13 mouse cellular contexts compared by ENCODE assay signal in the genomic region with DNA sequence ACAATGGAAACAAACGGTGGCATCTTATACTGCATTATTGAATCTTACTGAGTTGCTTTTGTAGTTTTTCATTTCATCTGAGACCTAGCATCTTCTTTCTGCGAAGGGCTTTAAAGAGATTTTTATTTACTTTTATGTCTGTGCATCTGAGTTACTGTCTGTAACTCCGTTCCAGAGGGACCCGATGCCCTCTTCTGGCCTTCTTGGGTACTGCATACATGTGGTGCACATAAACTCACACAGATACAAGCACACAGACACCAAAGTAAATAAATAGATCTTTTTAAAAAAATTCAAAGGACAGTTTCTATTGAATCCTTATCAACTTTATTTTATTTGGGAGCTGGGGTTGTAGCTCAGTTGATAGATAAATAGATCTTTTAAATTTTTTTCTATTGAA.
A peak's percentile ranks its signal among the peaks of the same experiment; 100 is the strongest.
DNase-seq lines count a peak whose midpoint lies in the region; ATAC-seq and TF ChIP-seq lines count a peak whose summit lies in the region.
"Had no signal": no experiment of that assay in that cellular context is flagged by ENCODE, and none has a peak within 500 bp of the region (broad histone marks: within the 10 kb centered on the region; RNA-seq: fewer than 3 reads in every experiment).

No protein-coding gene starts in this region.

- no peaks in the 10 kb centered on the region for H3K4me1 ChIP-seq in intestine, postnatal 0 days (replicated peaks; ENCODE audit: control insufficient read depth, insufficient read depth, low read length)
- H3K4me1 ChIP-seq in intestine, embryonic 16.5 days (ENCODE audit: control insufficient read depth, insufficient read depth, low read length), result 0 out of 2 replicates have a peak, but pooled peaks cover under 1% of the 10 kb centered on the region
- H3K4me1 ChIP-seq in lung, postnatal 0 days (ENCODE audit: insufficient read depth, low read depth, low read length), result no peaks in the 10 kb centered on the region
- H3K4me1 ChIP-seq in lung, adult 2 months (ENCODE audit: control insufficient read depth, insufficient read depth, low read length), result no peaks in the 10 kb centered on the region; the same call in 1 of the 2 replicates
- no peaks in the 10 kb centered on the region for H3K4me1 ChIP-seq in liver, postnatal 0 days (ENCODE audit: insufficient read depth)

- no peaks in the 10 kb centered on the region for H3K36me3 ChIP-seq in intestine, postnatal 0 days (ENCODE audit: control insufficient read depth, insufficient read depth)
- no peaks in the 10 kb centered on the region for H3K36me3 ChIP-seq in intestine, embryonic 16.5 days (ENCODE audit: control insufficient read depth, insufficient read depth, low read length)
- no peaks in the 10 kb centered on the region for H3K36me3 ChIP-seq in lung, postnatal 0 days (ENCODE audit: insufficient read depth, low read length)
- H3K36me3 ChIP-seq in liver, postnatal 0 days (replicated peaks; ENCODE audit: insufficient read depth, low read length), result no peaks in the 10 kb centered on the region
- H3K36me3 ChIP-seq: embryonic facial prominence, embryonic 12.5 days; limb, embryonic 12.5 days; neural tube, embryonic 13.5 days had no signal

- H3K4me3 ChIP-seq in intestine, postnatal 0 days (ENCODE audit: low read depth, low read length), result no peak overlapping the region
- H3K4me3 ChIP-seq in intestine, embryonic 16.5 days (ENCODE audit: low read length), result no peak overlapping the region
- H3K4me3 ChIP-seq in lung, postnatal 0 days (ENCODE audit: low read depth, low read length), result no peak overlapping the region
- no peak overlapping the region for H3K4me3 ChIP-seq in lung, adult 2 months (replicated peaks; ENCODE audit: extremely low read depth, low read depth, low read length)
- no peak overlapping the region for H3K4me3 ChIP-seq in liver, postnatal 0 days (ENCODE audit: low read depth, low read length)
- H3K4me3 ChIP-seq: embryonic facial prominence, embryonic 12.5 days; limb, embryonic 12.5 days; neural tube, embryonic 13.5 days had no signal

- 92% methylated on average over 4 of the region's 4 CpGs for WGBS in intestine, postnatal 0 days
- 92% methylated on average over 4 of the region's 4 CpGs for WGBS in intestine, embryonic 16.5 days
- WGBS in lung, postnatal 0 days, result 73% methylated on average over 4 of the region's 4 CpGs
- WGBS in lung, adult 2 months, result 80% methylated on average over 4 of the region's 4 CpGs
- WGBS in liver, postnatal 0 days (ENCODE audit: insufficient replicate concordance), result 87% methylated on average over 4 of the region's 4 CpGs

- H3K9ac ChIP-seq in intestine, postnatal 0 days (ENCODE audit: low read depth, low read length), result no peak overlapping the region
- H3K9ac ChIP-seq in intestine, embryonic 16.5 days (ENCODE audit: low read depth, low read length), result no peak overlapping the region
- H3K9ac ChIP-seq in lung, postnatal 0 days (replicated peaks; ENCODE audit: low read depth), result no peak overlapping the region
- H3K9ac ChIP-seq in liver, postnatal 0 days (replicated peaks), result no peak overlapping the region
- H3K9ac ChIP-seq: embryonic facial prominence, embryonic 12.5 days; limb, embryonic 12.5 days; neural tube, embryonic 13.5 days had no signal

- TF ChIP-seq EP300 in lung, postnatal 0 days (IDR thresholded peaks at IDR 0.05), result no peak
- no peak for TF ChIP-seq EP300 in liver, postnatal 0 days (IDR thresholded peaks at IDR 0.05; ENCODE audit: low read depth)

- no peak overlapping the region for H3K27ac ChIP-seq in intestine, postnatal 0 days (ENCODE audit: low read depth, low read length)
- no peak overlapping the region for H3K27ac ChIP-seq in intestine, embryonic 16.5 days (ENCODE audit: low read length)
- H3K27ac ChIP-seq in lung, postnatal 0 days (ENCODE audit: low read length), result no peak overlapping the region
- no peak overlapping the region for H3K27ac ChIP-seq in liver, postnatal 0 days (ENCODE audit: low read depth)
- H3K27ac ChIP-seq: embryonic facial prominence, embryonic 12.5 days; limb, embryonic 12.5 days; macrophage; neural tube, embryonic 13.5 days had no signal

- H3K9me3 ChIP-seq in intestine, postnatal 0 days (ENCODE audit: control insufficient read depth), result no peaks in the 10 kb centered on the region
- no peaks in the 10 kb centered on the region for H3K9me3 ChIP-seq in intestine, embryonic 16.5 days (ENCODE audit: control insufficient read depth, low read length)
- no peaks in the 10 kb centered on the region for H3K9me3 ChIP-seq in lung, postnatal 0 days (ENCODE audit: low read length)
- H3K9me3 ChIP-seq in liver, postnatal 0 days (ENCODE audit: low read length), result no peaks in the 10 kb centered on the region
- H3K9me3 ChIP-seq: embryonic facial prominence, embryonic 12.5 days; neural tube, embryonic 13.5 days had no signal

- H3K27me3 ChIP-seq in intestine, postnatal 0 days (replicated peaks; ENCODE audit: control insufficient read depth, insufficient read depth, low read length), result no peaks in the 10 kb centered on the region
- H3K27me3 ChIP-seq in intestine, embryonic 16.5 days (replicated peaks; ENCODE audit: control insufficient read depth, insufficient read depth, low read length), result no peaks in the 10 kb centered on the region
- no peaks in the 10 kb centered on the region for H3K27me3 ChIP-seq in lung, postnatal 0 days (replicated peaks; ENCODE audit: insufficient read depth, low read length)
- H3K27me3 ChIP-seq in liver, postnatal 0 days (ENCODE audit: insufficient read depth, low read length), result no peaks in the 10 kb centered on the region
- H3K27me3 ChIP-seq: embryonic facial prominence, embryonic 12.5 days; limb, embryonic 12.5 days; neural tube, embryonic 13.5 days had no signal

- no peak for TF ChIP-seq POLR2A in lung, adult 2 months (IDR thresholded peaks at IDR 0.05; ENCODE audit: borderline replicate concordance, extremely low read depth, low read depth, low read length)

- no peak for ATAC-seq in intestine, postnatal 0 days
- no peak for ATAC-seq in intestine, embryonic 16.5 days
- ATAC-seq in lung, postnatal 0 days, result no peak
- ATAC-seq in liver, postnatal 0 days, result no peak
- ATAC-seq: midbrain, embryonic 16.5 days had no signal

- DNase-seq in lung, postnatal 0 days (ENCODE audit: low spot score), result no peak
- no peak for DNase-seq in lung, adult 2 months
- DNase-seq in R1 (ENCODE audit: low read depth, low spot score), result peak; percentile 71
- no peak for DNase-seq in liver, postnatal 0 days
- DNase-seq in cerebellum, postnatal 4 days (ENCODE audit: low spot score in 2 of 2), result no peak
- DNase-seq: thymus, adult 18-20 months had no signal

- peak; percentile 50 for TF ChIP-seq CTCF in intestine, postnatal 0 days (IDR thresholded peaks at IDR 0.05; ENCODE audit: low read depth)
- TF ChIP-seq CTCF in lung, postnatal 0 days (IDR thresholded peaks at IDR 0.05), result peak; percentile 47
- no peak for TF ChIP-seq CTCF in lung, adult 2 months (IDR thresholded peaks at IDR 0.05; ENCODE audit: insufficient read depth, low read length)
- peak; percentile 33 for TF ChIP-seq CTCF in liver, postnatal 0 days (IDR thresholded peaks at IDR 0.05; ENCODE audit: low read depth)

- no peak overlapping the region for H3K4me2 ChIP-seq in intestine, postnatal 0 days (replicated peaks; ENCODE audit: low read depth)
- H3K4me2 ChIP-seq in intestine, embryonic 16.5 days (ENCODE audit: low read depth, low read length), result no peak overlapping the region
- no peak overlapping the region for H3K4me2 ChIP-seq in lung, postnatal 0 days (replicated peaks; ENCODE audit: low read depth, low read length)
- H3K4me2 ChIP-seq in liver, postnatal 0 days (ENCODE audit: low read depth, low read length), result no peak overlapping the region
- H3K4me2 ChIP-seq: embryonic facial prominence, embryonic 12.5 days; limb, embryonic 12.5 days; neural tube, embryonic 13.5 days had no signal
